Mouse (Mus musculus): ENCODE measurements around the gene Irs3. TPM values are rescaled to one million over a fixed set of nuclear protein-coding genes. Genes with fewer than 3 reads are reported as not detected.
A peak's percentile ranks its signal among the peaks of the same experiment; 100 is the strongest.
"Not testable (repeated sequence)": the region's sequence is repeated elsewhere in the genome, so short reads cannot be mapped to it uniquely, and the experiment has no call there.

Gene Irs3
- total and polyA plus RNA-seq, 2 experiments from 2014 or later = 0.36 to 1.4 TPM

GRCm38 (mm10) chr5:137629306-137629721 lies 16.2 kb downstream of the Irs3 start:
- H3K36me3 ChIP-seq (ENCODE audit: insufficient read depth, low read length) = peaks cover 9% of the 10 kb centered on the region; the same call in 1 of the 2 replicates
- ATAC-seq = peak; percentile 4; the same call in 1 of the 2 replicates

GRCm38 (mm10) chr5:137628498-137629305 lies 16.8 kb downstream of the Irs3 start, which contains the start of the genes Fbxo24, Lrch4 and Gm20605:
Gene Fbxo24, minus strand, starts transcription at chr5:137629002.
Gene Lrch4, plus strand, starts transcription at chr5:137629121.
Gene Gm20605, plus strand, starts transcription at chr5:137629175.
- H3K4me2 ChIP-seq (ENCODE audit: low read depth, low read length) = peak within 1 kb of the TSS; percentile 99
- H3K9ac ChIP-seq (replicated peaks; ENCODE audit: low read length) = peak within 1 kb of the TSS; percentile 90
- H3K9me3 ChIP-seq (ENCODE audit: low read length) = no peaks in the 10 kb centered on the region
- H3K36me3 ChIP-seq (ENCODE audit: insufficient read depth, low read length) = peaks cover 3% of the 10 kb centered on the region; the same call in 1 of the 2 replicates
- peak within 1 kb of the TSS; percentile 89 for H3K4me3 ChIP-seq (ENCODE audit: low read length)
- peak within 1 kb of the TSS; percentile 90 for H3K27ac ChIP-seq
- WGBS = under 1% methylated on average over 46 of the region's 46 CpGs
- no peaks in the 10 kb centered on the region for H3K27me3 ChIP-seq (ENCODE audit: insufficient read depth, low read length)
- DNase-seq (ENCODE audit: low spot score) (peak; percentile 100), ATAC-seq (peak; percentile 99)
- no peak; the same call in 1 of the 2 replicates for TF ChIP-seq CTCF (IDR thresholded peaks at IDR 0.05; ENCODE audit: low read depth)
- H3K4me1 ChIP-seq (ENCODE audit: insufficient read depth, low read length) = peaks cover 18% of the 10 kb centered on the region

More at GRCm38 (mm10) chr5:137629306-137629721, 16.2 kb downstream of the Irs3 start:
- Histone ChIP-seq H3K4me1 (ENCODE audit: insufficient read depth, low read length) (peaks cover 18% of the 10 kb centered on the region), H3K4me3 (ENCODE audit: low read length) (peak overlapping the region; percentile 89), H3K27ac (peak overlapping the region; percentile 90), H3K4me2 (ENCODE audit: low read depth, low read length) (peak overlapping the region; percentile 99), H3K9ac (replicated peaks; ENCODE audit: low read length) (peak overlapping the region; percentile 90), H3K9me3 (ENCODE audit: low read length) (no peaks in the 10 kb centered on the region), H3K27me3 (ENCODE audit: insufficient read depth, low read length) (no peaks in the 10 kb centered on the region)
- no peak for TF ChIP-seq CTCF (IDR thresholded peaks at IDR 0.05; ENCODE audit: low read depth)
- DNase-seq (ENCODE audit: low spot score) = peak; percentile 57
- WGBS = under 1% methylated on average over 23 of the region's 23 CpGs

GRCm38 (mm10) chr5:137627991-137628390 lies 17.5 kb downstream of the Irs3 start:
- peak overlapping the region; percentile 64 for H3K9ac ChIP-seq (replicated peaks; ENCODE audit: low read length)

GRCm38 (mm10) chr5:137623937-137624530 lies 21.5 kb downstream of the Irs3 start:
- ATAC-seq (no peak), DNase-seq (ENCODE audit: low spot score) (no peak)

More at GRCm38 (mm10) chr5:137627991-137628390, 17.5 kb downstream of the Irs3 start:
- Histone ChIP-seq H3K4me2 (ENCODE audit: low read depth, low read length) (peak overlapping the region; percentile 79), H3K4me1 (ENCODE audit: insufficient read depth, low read length) (peaks cover 18% of the 10 kb centered on the region), H3K36me3 (ENCODE audit: insufficient read depth, low read length) (no peaks in the 10 kb centered on the region), H3K27ac (peak overlapping the region; percentile 88), H3K9me3 (ENCODE audit: low read length) (no peaks in the 10 kb centered on the region), H3K27me3 (ENCODE audit: insufficient read depth, low read length) (no peaks in the 10 kb centered on the region), H3K4me3 (ENCODE audit: low read length) (peak overlapping the region; percentile 89)
- WGBS = 2% methylated on average over 9 of the region's 9 CpGs
- TF ChIP-seq CTCF (IDR thresholded peaks at IDR 0.05; ENCODE audit: low read depth) = peak; percentile 12; the same call in 1 of the 2 replicates
- ATAC-seq (no peak), DNase-seq (ENCODE audit: low spot score) (no peak)

GRCm38 (mm10) chr5:137615347-137615746 lies 30.2 kb downstream of the Irs3 start:
- Histone ChIP-seq H3K36me3 (ENCODE audit: insufficient read depth, low read length) (no peaks in the 10 kb centered on the region), H3K4me2 (ENCODE audit: low read depth, low read length) (no peak overlapping the region), H3K27ac (no peak overlapping the region), H3K4me1 (ENCODE audit: insufficient read depth, low read length) (no peaks in the 10 kb centered on the region), H3K9me3 (ENCODE audit: low read length) (no peaks in the 10 kb centered on the region), H3K4me3 (ENCODE audit: low read length) (no peak overlapping the region), H3K9ac (replicated peaks; ENCODE audit: low read length) (no peak overlapping the region), H3K27me3 (ENCODE audit: insufficient read depth, low read length) (no peaks in the 10 kb centered on the region)
- TF ChIP-seq CTCF (IDR thresholded peaks at IDR 0.05; ENCODE audit: low read depth) = no peak
- DNase-seq (ENCODE audit: low spot score) = no peak
- ATAC-seq = no peak
- 91% methylated on average over 7 of the region's 7 CpGs for WGBS

More at GRCm38 (mm10) chr5:137623937-137624530, 21.5 kb downstream of the Irs3 start:
- no peak overlapping the region for H3K9ac ChIP-seq (replicated peaks; ENCODE audit: low read length)
- no peak overlapping the region for H3K4me3 ChIP-seq (ENCODE audit: low read length)
- TF ChIP-seq CTCF (IDR thresholded peaks at IDR 0.05; ENCODE audit: low read depth) = no peak
- 91% methylated on average over 11 of the region's 11 CpGs for WGBS
- no peaks in the 10 kb centered on the region for H3K36me3 ChIP-seq (ENCODE audit: insufficient read depth, low read length)
- no peak overlapping the region for H3K27ac ChIP-seq
- no peak overlapping the region for H3K4me2 ChIP-seq (ENCODE audit: low read depth, low read length)
- H3K27me3 ChIP-seq (ENCODE audit: insufficient read depth, low read length) = no peaks in the 10 kb centered on the region
- no peaks in the 10 kb centered on the region for H3K4me1 ChIP-seq (ENCODE audit: insufficient read depth, low read length)
- no peaks in the 10 kb centered on the region for H3K9me3 ChIP-seq (ENCODE audit: low read length)

GRCm38 (mm10) chr5:137614921-137615320 lies 30.6 kb downstream of the Irs3 start:
- not testable (repeated sequence) for H3K9ac ChIP-seq (replicated peaks; ENCODE audit: low read length); H3K4me3 ChIP-seq (ENCODE audit: low read length); H3K27ac ChIP-seq; H3K4me2 ChIP-seq (ENCODE audit: low read depth, low read length); DNase-seq (ENCODE audit: low spot score); ATAC-seq; H3K9me3 ChIP-seq (ENCODE audit: low read length); H3K27me3 ChIP-seq (ENCODE audit: insufficient read depth, low read length); H3K4me1 ChIP-seq (ENCODE audit: insufficient read depth, low read length); H3K36me3 ChIP-seq (ENCODE audit: insufficient read depth, low read length)
- WGBS = 91% methylated on average over 2 of the region's 2 CpGs

Data from hindbrain, postnatal 0 days (tissue).